Comparison of ENCODE assay signal across 24 mouse cellular contexts in genomic region chr3:101848816-101849215, GRCm38 (mm10). TPM values are rescaled to one million over a fixed set of nuclear protein-coding genes. Genes with fewer than 3 reads are reported as not detected.
"Had no signal": no experiment of that assay in that cellular context is flagged by ENCODE, and none has a peak within 500 bp of the region (broad histone marks: within the 10 kb centered on the region; RNA-seq: fewer than 3 reads in every experiment).

Gene Mab21l3, minus strand, starts transcription at chr3:101848959.

- H3K4me1 ChIP-seq: kidney, embryonic 15.5 days; limb, embryonic 15.5 days; midbrain, embryonic 13.5 days had no signal

- H3K27me3 ChIP-seq: kidney, embryonic 15.5 days; limb, embryonic 12.5 days; limb, embryonic 15.5 days; midbrain, embryonic 13.5 days had no signal

- H3K9ac ChIP-seq: kidney, embryonic 15.5 days; limb, embryonic 12.5 days; limb, embryonic 15.5 days; liver, embryonic 14.5 days; liver, postnatal 0 days; lung, embryonic 14.5 days; midbrain, embryonic 13.5 days had no signal

- H3K4me2 ChIP-seq: kidney, embryonic 15.5 days; limb, embryonic 12.5 days; limb, embryonic 15.5 days; liver, embryonic 11.5 days; lung, embryonic 14.5 days; midbrain, embryonic 13.5 days had no signal

- ATAC-seq: liver, postnatal 0 days; lung, postnatal 0 days; midbrain, embryonic 13.5 days had no signal

- H3K9me3 ChIP-seq: kidney, embryonic 15.5 days; limb, embryonic 12.5 days; limb, embryonic 15.5 days; midbrain, embryonic 13.5 days had no signal

- H3K4me3 ChIP-seq: kidney, embryonic 15.5 days; left cerebral cortex, adult 2 months; limb, embryonic 12.5 days; limb, embryonic 15.5 days; midbrain, embryonic 13.5 days had no signal

- DNase-seq: kidney, adult 11 months; kidney, adult 8-10 months; kidney, postnatal 36 days; layer of hippocampus, postnatal 36 days; left cerebral cortex, postnatal 4 days; liver, postnatal 0 days; lung, embryonic 14.5 days; thymus, adult 2 months; thymus, postnatal 14 days; thymus, postnatal 4 days had no signal

- H3K36me3 ChIP-seq: kidney, embryonic 15.5 days; limb, embryonic 12.5 days; limb, embryonic 15.5 days; midbrain, embryonic 13.5 days had no signal

- H3K27ac ChIP-seq: kidney, embryonic 15.5 days; left cerebral cortex, adult 2 months; limb, embryonic 12.5 days; limb, embryonic 15.5 days; liver, embryonic 14.5 days; macrophage; midbrain, embryonic 13.5 days; stomach, postnatal 0 days had no signal

RNA-seq across cellular contexts. Expression of gene Mab21l3, which starts in this region (rescaled TPM):
- total RNA-seq: layer of hippocampus, adult 8-10 months; left cerebral cortex, postnatal 10 days; megakaryocyte, adult 5-6 weeks had no signal
- polyA plus RNA-seq: liver, postnatal 0 days; midbrain, postnatal 0 days had no signal
